Mouse (Mus musculus) hindbrain, postnatal 0 days (tissue): ENCODE results near the gene Cacnb4. TPM values are rescaled to one million over a fixed set of nuclear protein-coding genes. Genes with fewer than 3 reads are reported as not detected.

Source experiments
- ATAC-seq: fragments of 200-750 bp; cut with Nextera tagmentation; 2 replicates; pipeline ENCODE4 v1.8.0; 2017; ENCODE audit warnings: mild to moderate bottlenecking, moderate TSS enrichment, moderate library complexity
- DNase-seq: peaks from one replicate; pipeline ENCODE4 v3.0.0-alpha.2; 2015; ENCODE audit warnings: low spot score
- H3K27ac ChIP-seq: fragments of 300-500 bp; sonication (generic); 2 replicates; pipeline ENCODE4 v1.5.1; 2014; ENCODE audit warnings: mild to moderate bottlenecking
- H3K27me3 ChIP-seq: fragments of 300-500 bp; sonication (generic); 2 replicates; pipeline ENCODE4 v1.6.1; 2014; ENCODE audit warnings: low read length, mixed read lengths; ENCODE audit not compliant: insufficient read depth
- H3K36me3 ChIP-seq: fragments of 300-500 bp; sonication (generic); 2 replicates; pipeline ENCODE4 v1.6.1; 2014; ENCODE audit warnings: low read length, mixed read lengths; ENCODE audit not compliant: insufficient read depth
- H3K4me1 ChIP-seq: fragments of 300-500 bp; sonication (generic); 2 replicates; pipeline ENCODE4 v1.6.1; 2014; ENCODE audit warnings: antibody characterized with exemption, low read length, mixed read lengths; ENCODE audit not compliant: insufficient read depth
- H3K4me2 ChIP-seq: fragments of 300-500 bp; sonication (generic); 2 replicates; pipeline ENCODE4 v1.6.1; 2014; ENCODE audit warnings: low read depth, mild to moderate bottlenecking, low read length, moderate library complexity, mixed read lengths
- H3K4me3 ChIP-seq: fragments of 300-500 bp; sonication (generic); 2 replicates; pipeline ENCODE4 v1.5.1; 2014; ENCODE audit warnings: low read length
- H3K9ac ChIP-seq: fragments of 300-500 bp; sonication (generic); replicated peaks from 2 replicates; pipeline ENCODE4 v1.6.1; 2014; ENCODE audit warnings: mild to moderate bottlenecking, low read length, moderate library complexity, mixed read lengths
- H3K9me3 ChIP-seq: fragments of 300-500 bp; sonication (generic); 2 replicates; pipeline ENCODE4 v1.6.1; 2016; ENCODE audit warnings: low read length, mixed read lengths
- CTCF ChIP-seq: IDR thresholded peaks from 2 replicates; pipeline ENCODE4 v1.5.1; 2016; ENCODE audit warnings: antibody characterized with exemption, control low read depth, low read depth
- WGBS: fragments of 180-500 bp; shearing (Covaris S2); extraction: QIAGEN DNeasy Blood & Tissue Kit; methylation state at CpG from one replicate; pipeline ENCODE4 v1.1.7; 2014; 5-methylcytosine and 5-hydroxymethylcytosine counted together
- polyA plus RNA-seq: library from polyadenylated mRNA; unstranded; fragments of >200 nt; fragmentation: Nextera tagmentation; extraction: Ambion mirVana; gene quantifications from 2 replicates; pipeline ENCODE4 v1.2.1, GENCODE M21; 2015
- total RNA-seq: library from RNA; depleted of rRNA; stranded (reverse); fragments of >200 nt; gene quantifications from 2 replicates; pipeline ENCODE4 v1.2.3, GENCODE M21; 2014

Cacnb4 gene
- total and polyA plus RNA-seq, 2 experiments from 2014 or later, result 9.7 to 12.8 TPM

- H3K36me3 ChIP-seq, result no peaks in the 10 kb centered on the region
- no peak overlapping the region for H3K4me2 ChIP-seq
- H3K4me1 ChIP-seq, result no peaks in the 10 kb centered on the region
- no peaks in the 10 kb centered on the region for H3K9me3 ChIP-seq
- TF ChIP-seq CTCF, result no peak
- H3K9ac ChIP-seq, result no peak overlapping the region
- no peak overlapping the region for H3K27ac ChIP-seq
- H3K4me3 ChIP-seq, result no peak overlapping the region
- 75% methylated on average over 4 of the region's 4 CpGs for WGBS
- ATAC-seq (no peak), DNase-seq (no peak)
- H3K27me3 ChIP-seq, result no peaks in the 10 kb centered on the region
Measured at GRCm38 (mm10) chr2:52654541-52654940, 22.1 kb downstream of the Cacnb4 start.

- Histone ChIP-seq H3K9ac (no peak overlapping the region), H3K27ac (no peak overlapping the region), H3K4me1 (no peaks in the 10 kb centered on the region), H3K36me3 (no peaks in the 10 kb centered on the region), H3K27me3 (no peaks in the 10 kb centered on the region), H3K9me3 (no peaks in the 10 kb centered on the region), H3K4me2 (no peak overlapping the region), H3K4me3 (no peak overlapping the region)
- TF ChIP-seq CTCF, result no peak
- ATAC-seq (no peak), DNase-seq (no peak)
- 74% methylated on average over 6 of the region's 6 CpGs for WGBS
Measured at GRCm38 (mm10) chr2:52651547-52651946, 25.1 kb downstream of the Cacnb4 start.

- DNase-seq (peak; percentile 51), ATAC-seq (peak; percentile 58; the same call in 1 of the 2 replicates)
- Histone ChIP-seq H3K27ac (no peak overlapping the region), H3K9ac (no peak overlapping the region), H3K4me2 (no peak overlapping the region), H3K4me1 (no peaks in the 10 kb centered on the region), H3K36me3 (no peaks in the 10 kb centered on the region), H3K9me3 (no peaks in the 10 kb centered on the region), H3K4me3 (no peak overlapping the region), H3K27me3 (no peaks in the 10 kb centered on the region)
- no peak for TF ChIP-seq CTCF
- 61% methylated on average over 8 of the region's 8 CpGs for WGBS
Measured at GRCm38 (mm10) chr2:52647255-52647998, 29.2 kb downstream of the Cacnb4 start.

DNA sequence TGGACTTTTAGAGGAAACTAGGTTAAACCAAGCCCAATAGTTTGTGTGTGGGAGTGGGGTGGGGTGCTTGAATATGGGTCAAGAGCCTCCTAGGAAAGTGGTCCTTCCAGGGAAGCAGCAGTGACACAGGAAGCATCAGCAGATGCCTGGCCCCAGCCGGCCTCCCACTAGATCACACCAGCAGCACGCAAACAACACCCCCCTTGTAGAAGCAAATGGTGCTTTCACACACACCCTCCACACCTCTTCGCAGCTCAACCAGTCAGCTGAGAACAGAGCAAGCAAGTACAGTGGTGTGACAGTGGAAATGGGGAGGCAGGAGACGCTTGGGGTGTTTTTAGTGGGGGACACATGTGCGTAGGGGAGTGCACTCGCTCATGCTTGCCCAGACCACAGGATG, 33.0 kb downstream of the Cacnb4 start:
- no peak for TF ChIP-seq CTCF
- ATAC-seq, result no peak

GRCm38 (mm10) chr2:52639530-52639875, 37.1 kb downstream of the Cacnb4 start:
- no peaks in the 10 kb centered on the region for H3K27me3 ChIP-seq
- ATAC-seq (no peak), DNase-seq (no peak)
- no peaks in the 10 kb centered on the region for H3K36me3 ChIP-seq
- no peak overlapping the region for H3K9ac ChIP-seq
- H3K4me1 ChIP-seq, result no peaks in the 10 kb centered on the region
- H3K4me2 ChIP-seq, result no peak overlapping the region
- H3K27ac ChIP-seq, result no peak overlapping the region
- H3K4me3 ChIP-seq, result no peak overlapping the region
- H3K9me3 ChIP-seq, result no peaks in the 10 kb centered on the region
- WGBS, result 48% methylated on average over 4 of the region's 4 CpGs
- TF ChIP-seq CTCF, result no peak

More for the DNA sequence above, 33.0 kb downstream of the Cacnb4 start:
- no peak for DNase-seq
- Histone ChIP-seq H3K4me2 (no peak overlapping the region), H3K4me3 (no peak overlapping the region), H3K9ac (no peak overlapping the region), H3K36me3 (no peaks in the 10 kb centered on the region), H3K27me3 (no peaks in the 10 kb centered on the region), H3K4me1 (no peaks in the 10 kb centered on the region), H3K27ac (no peak overlapping the region), H3K9me3 (no peaks in the 10 kb centered on the region)
- WGBS, result 87% methylated on average over 6 of the region's 6 CpGs

DNA sequence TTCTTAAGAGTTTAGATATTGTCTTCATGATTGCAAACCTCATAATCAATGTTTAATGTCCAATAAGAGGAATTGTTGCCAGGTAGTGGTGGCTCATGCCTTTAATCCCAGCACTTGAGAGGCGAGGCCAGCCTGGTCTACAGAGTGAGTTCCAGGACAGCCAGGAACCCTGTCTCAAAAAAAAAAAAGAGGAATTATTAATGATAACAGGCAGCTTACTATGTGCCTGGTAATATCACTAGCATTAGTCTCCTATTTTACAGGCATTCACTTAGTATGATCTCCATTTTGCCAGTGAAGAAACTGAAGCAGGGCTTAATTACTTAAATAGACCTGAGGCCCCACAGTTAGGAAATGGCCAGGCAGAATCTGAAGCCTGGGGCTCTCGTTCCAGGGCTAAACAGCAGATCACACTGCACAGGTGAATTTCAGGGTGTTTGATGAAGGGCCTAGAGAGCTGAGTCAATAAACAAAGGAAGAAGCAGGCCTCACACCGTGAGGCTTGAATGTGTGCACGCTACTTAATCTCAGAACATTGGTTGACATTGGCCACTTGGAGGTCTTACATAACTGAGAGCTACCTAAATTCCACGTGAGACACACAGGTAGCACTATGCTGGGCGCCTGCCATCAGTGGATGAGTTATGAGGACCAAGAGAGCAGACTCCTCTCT, 37.6 kb downstream of the Cacnb4 start:
- ATAC-seq, result no peak
- no peak overlapping the region for H3K4me2 ChIP-seq
- no peaks in the 10 kb centered on the region for H3K4me1 ChIP-seq
- no peaks in the 10 kb centered on the region for H3K27me3 ChIP-seq
- no peak overlapping the region for H3K27ac ChIP-seq
- TF ChIP-seq CTCF, result no peak
- WGBS, result 78% methylated on average over 6 of the region's 6 CpGs
- no peaks in the 10 kb centered on the region for H3K36me3 ChIP-seq
- no peak for DNase-seq
- H3K9me3 ChIP-seq, result no peaks in the 10 kb centered on the region
- H3K9ac ChIP-seq, result no peak overlapping the region
- H3K4me3 ChIP-seq, result no peak overlapping the region

DNA sequence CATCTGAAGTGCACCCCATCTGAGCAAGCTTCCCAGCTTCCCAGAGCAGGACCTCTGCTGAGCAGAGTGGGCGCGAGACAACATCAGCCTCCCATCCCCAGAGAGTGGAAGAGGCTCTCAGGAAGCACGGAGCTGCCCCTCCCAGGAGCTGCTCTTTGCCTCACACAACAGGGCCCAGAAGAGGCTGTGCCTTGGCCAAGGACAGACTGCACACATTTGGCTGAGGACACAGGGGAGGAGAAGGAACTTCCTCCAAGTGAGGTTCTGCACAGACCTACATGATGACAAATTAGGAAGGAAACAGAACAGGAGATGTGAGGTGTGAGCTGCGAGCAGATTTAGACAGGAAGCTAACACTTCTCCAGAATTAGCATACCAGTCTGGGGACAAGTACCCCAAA, 38.4 kb downstream of the Cacnb4 start:
- Histone ChIP-seq H3K9me3 (no peaks in the 10 kb centered on the region), H3K9ac (no peak overlapping the region), H3K27me3 (no peaks in the 10 kb centered on the region), H3K4me3 (no peak overlapping the region), H3K27ac (no peak overlapping the region), H3K4me1 (peaks cover 4% of the 10 kb centered on the region; the same call in 1 of the 2 replicates), H3K36me3 (no peaks in the 10 kb centered on the region), H3K4me2 (no peak overlapping the region)
- TF ChIP-seq CTCF, result no peak
- 48% methylated on average over 4 of the region's 4 CpGs for WGBS
- DNase-seq (no peak), ATAC-seq (no peak)
